Mouse (Mus musculus) neural tube, embryonic 15.5 days (tissue): ENCODE data around the gene Tspoap1. TPM values are rescaled to one million over a fixed set of nuclear protein-coding genes. Genes with fewer than 3 reads are reported as not detected.

Experiments used
- ATAC-seq: fragments of 200-750 bp; cut with Nextera tagmentation; 2 replicates; pipeline ENCODE4 v1.8.0; 2017; ENCODE audit warnings: mild to moderate bottlenecking, moderate TSS enrichment, moderate library complexity; ENCODE audit not compliant: low FRiP score
- H3K27ac ChIP-seq: fragments of 300-500 bp; sonication (generic); replicated peaks from 2 replicates; pipeline ENCODE4 v1.5.1; 2015; ENCODE audit warnings: mild to moderate bottlenecking, inconsistent platforms
- H3K27me3 ChIP-seq: fragments of 300-500 bp; sonication (generic); replicated peaks from 2 replicates; pipeline ENCODE4 v1.6.1; 2015; ENCODE audit warnings: inconsistent platforms
- H3K36me3 ChIP-seq: fragments of 300-500 bp; sonication (generic); 2 replicates; pipeline ENCODE4 v1.6.1; 2015; ENCODE audit warnings: inconsistent platforms
- H3K4me1 ChIP-seq: fragments of 300-500 bp; sonication (generic); 2 replicates; pipeline ENCODE4 v1.6.1; 2015; ENCODE audit warnings: inconsistent platforms
- H3K4me2 ChIP-seq: fragments of 300-500 bp; sonication (generic); 2 replicates; pipeline ENCODE4 v1.6.1; 2015; ENCODE audit warnings: inconsistent platforms, mild to moderate bottlenecking, moderate library complexity
- H3K4me3 ChIP-seq: fragments of 300-500 bp; sonication (generic); replicated peaks from 2 replicates; pipeline ENCODE4 v1.5.1; 2015; ENCODE audit warnings: mild to moderate bottlenecking, inconsistent platforms
- H3K9ac ChIP-seq: fragments of 300-500 bp; sonication (generic); replicated peaks from 2 replicates; pipeline ENCODE4 v1.6.1; 2015; ENCODE audit warnings: mild to moderate bottlenecking, inconsistent platforms
- H3K9me3 ChIP-seq: fragments of 300-500 bp; sonication (generic); replicated peaks from 2 replicates; pipeline ENCODE4 v1.6.1; 2016; ENCODE audit warnings: inconsistent platforms
- WGBS: fragments of 180-500 bp; shearing (Covaris S2); methylation state at CpG from one replicate; pipeline ENCODE4 v1.1.7; 2015; ENCODE audit warnings: mixed read lengths; 5-methylcytosine and 5-hydroxymethylcytosine counted together
- polyA plus RNA-seq: library from polyadenylated mRNA; unstranded; fragments of >200 nt; fragmentation: Nextera tagmentation; extraction: Ambion mirVana; gene quantifications from 2 replicates; pipeline ENCODE4 v1.2.1, GENCODE M21; 2015

Tspoap1 gene
- polyA plus RNA-seq, 1 experiment from 2014 or later = 43.8 TPM

DNA sequence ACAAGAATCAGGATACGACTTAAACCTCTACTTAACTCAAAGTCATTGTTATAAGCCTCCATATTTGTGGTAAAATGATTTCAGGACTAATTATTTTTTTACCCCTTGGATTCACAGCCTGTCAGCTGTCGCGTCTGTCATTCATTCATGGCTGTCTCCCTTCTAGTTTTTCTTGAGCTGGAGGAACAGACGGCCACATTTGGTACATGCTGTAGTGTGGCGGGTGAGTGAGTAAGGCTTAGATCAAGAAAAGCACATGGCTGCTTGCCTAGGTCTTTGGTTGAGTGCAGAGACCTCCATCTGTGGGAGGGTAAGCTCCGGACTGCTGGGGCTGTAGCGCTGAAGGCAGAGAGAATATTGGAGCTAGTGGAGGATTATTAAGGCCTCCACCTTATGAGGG, 12.6 kb upstream of the Tspoap1 start:
- Histone ChIP-seq H3K4me3 (no peak overlapping the region), H3K27me3 (no peaks in the 10 kb centered on the region), H3K9ac (no peak overlapping the region), H3K4me1 (no peaks in the 10 kb centered on the region), H3K27ac (no peak overlapping the region), H3K4me2 (no peak overlapping the region), H3K36me3 (peaks cover 27% of the 10 kb centered on the region), H3K9me3 (no peaks in the 10 kb centered on the region)
- ATAC-seq = no peak
- WGBS = 94% methylated on average over 7 of the region's 7 CpGs

DNA sequence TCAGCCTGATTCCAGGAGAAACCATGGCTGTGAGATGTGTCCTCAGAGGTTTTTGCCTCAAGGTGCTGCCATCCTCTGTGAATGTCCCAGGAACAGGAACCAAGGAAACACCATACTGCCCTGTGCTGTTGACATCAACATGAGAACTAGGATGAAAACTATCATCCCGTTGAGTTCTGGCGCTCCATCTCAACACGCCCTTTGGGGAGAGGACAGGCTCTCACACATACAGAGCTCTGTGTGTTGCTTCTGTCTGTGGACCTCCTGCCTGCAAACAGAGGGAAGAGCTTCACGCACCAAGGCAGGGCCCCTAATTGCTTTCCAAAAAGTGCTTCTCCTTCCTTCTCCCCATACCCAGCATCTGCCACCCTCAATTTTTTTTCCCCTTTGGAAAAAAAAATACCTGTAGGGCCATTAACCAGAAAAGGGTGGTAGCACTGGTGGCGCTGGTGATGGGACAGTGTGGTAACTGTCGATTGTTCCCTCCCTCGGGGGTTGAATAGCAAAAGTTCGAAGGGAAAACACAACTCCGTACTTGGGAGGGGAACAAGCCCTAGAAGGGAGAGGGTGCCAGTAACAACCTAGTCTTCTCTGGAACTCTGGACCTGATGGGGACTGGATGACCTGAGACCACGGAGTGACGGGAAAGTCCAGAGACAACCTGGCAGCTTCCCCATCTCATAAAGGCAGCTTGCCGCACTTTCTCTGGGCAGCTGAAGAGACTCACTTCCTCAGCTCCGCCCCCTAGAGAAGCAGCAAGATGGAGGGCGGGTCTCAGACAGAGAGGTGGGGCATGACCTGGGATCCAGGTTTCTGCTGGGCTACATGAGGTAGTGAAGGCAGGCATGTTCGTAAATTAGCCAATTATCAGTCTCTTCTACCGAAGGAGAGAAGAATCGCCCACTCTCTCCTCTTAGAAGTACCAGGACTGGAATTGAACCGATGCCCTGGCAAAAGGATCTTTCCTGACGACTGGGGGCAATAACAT, 11.9 kb upstream of the Tspoap1 start:
- no peak overlapping the region for H3K9ac ChIP-seq
- 39% methylated on average over 19 of the region's 19 CpGs for WGBS
- H3K4me3 ChIP-seq = no peak overlapping the region
- no peak overlapping the region for H3K27ac ChIP-seq
- no peaks in the 10 kb centered on the region for H3K9me3 ChIP-seq
- no peak for ATAC-seq
- no peak overlapping the region for H3K4me2 ChIP-seq
- H3K27me3 ChIP-seq = no peaks in the 10 kb centered on the region
- H3K36me3 ChIP-seq = peaks cover 23% of the 10 kb centered on the region
- no peaks in the 10 kb centered on the region for H3K4me1 ChIP-seq

- 59% methylated on average over 18 of the region's 18 CpGs for WGBS
- ATAC-seq = no peak
- Histone ChIP-seq H3K9me3 (no peaks in the 10 kb centered on the region), H3K4me3 (no peak overlapping the region), H3K4me1 (no peaks in the 10 kb centered on the region), H3K4me2 (no peak overlapping the region), H3K27me3 (no peaks in the 10 kb centered on the region), H3K27ac (no peak overlapping the region), H3K36me3 (peaks cover 13% of the 10 kb centered on the region), H3K9ac (no peak overlapping the region)
Observed at GRCm38 (mm10) chr11:87749192-87750042, 10.9 kb upstream of the Tspoap1 start.

DNA sequence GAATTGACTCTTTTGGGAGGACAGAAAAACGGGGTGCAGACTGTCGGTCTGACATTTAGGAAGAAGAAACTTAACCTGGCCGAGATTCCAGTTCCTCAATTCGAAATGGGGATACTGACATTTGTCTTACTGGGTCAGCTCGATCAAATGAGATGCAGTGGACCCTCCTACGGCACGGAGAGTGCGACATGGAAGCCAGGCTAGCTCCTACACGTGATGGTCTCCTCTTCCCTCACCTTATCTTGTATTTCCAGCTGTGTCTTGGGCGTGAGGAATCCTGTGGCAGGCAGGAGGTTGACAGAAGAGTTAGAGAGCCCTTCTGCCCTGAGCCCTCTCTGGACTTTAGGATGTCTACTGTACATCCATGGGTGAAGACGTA, 10.3 kb upstream of the Tspoap1 start:
- WGBS = 85% methylated on average over 11 of the region's 11 CpGs
- H3K9ac ChIP-seq = no peak overlapping the region
- H3K36me3 ChIP-seq = peaks cover 7% of the 10 kb centered on the region
- H3K27ac ChIP-seq = no peak overlapping the region
- H3K9me3 ChIP-seq = no peaks in the 10 kb centered on the region
- H3K27me3 ChIP-seq = no peaks in the 10 kb centered on the region
- no peak for ATAC-seq
- H3K4me1 ChIP-seq = no peaks in the 10 kb centered on the region
- no peak overlapping the region for H3K4me2 ChIP-seq
- H3K4me3 ChIP-seq = no peak overlapping the region

GRCm38 (mm10) chr11:87750521-87750920, 9.8 kb upstream of the Tspoap1 start:
- peaks cover 2% of the 10 kb centered on the region; the same call in 1 of the 2 replicates for H3K36me3 ChIP-seq
- H3K4me3 ChIP-seq = no peak overlapping the region
- no peak for ATAC-seq
- WGBS = 83% methylated on average over 3 of the region's 3 CpGs
- H3K9ac ChIP-seq = no peak overlapping the region
- no peak overlapping the region for H3K4me2 ChIP-seq
- no peaks in the 10 kb centered on the region for H3K9me3 ChIP-seq
- H3K4me1 ChIP-seq = no peaks in the 10 kb centered on the region
- H3K27ac ChIP-seq = no peak overlapping the region
- H3K27me3 ChIP-seq = no peaks in the 10 kb centered on the region

DNA sequence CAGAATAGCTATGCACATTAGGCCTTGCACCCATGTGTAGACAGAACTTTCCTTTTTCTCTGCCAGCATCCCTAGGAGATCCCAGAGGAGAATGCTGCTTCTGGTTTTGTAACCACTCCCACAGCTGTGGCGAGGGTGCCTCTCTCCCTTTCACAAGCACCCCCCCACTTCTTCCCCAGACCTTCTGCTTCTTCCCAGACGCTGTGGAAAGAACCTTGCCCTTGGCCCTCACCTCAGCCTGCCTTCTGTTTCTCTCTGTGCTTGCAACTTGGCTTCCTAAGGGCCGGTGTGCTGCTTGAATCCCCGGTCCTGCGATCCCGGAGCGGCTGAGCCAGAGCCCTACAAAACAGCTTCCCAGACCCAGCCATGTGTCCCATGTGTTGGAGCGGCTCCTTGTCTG, 9.3 kb upstream of the Tspoap1 start:
- no peaks in the 10 kb centered on the region for H3K4me1 ChIP-seq
- no peak for ATAC-seq
- 81% methylated on average over 8 of the region's 8 CpGs for WGBS

GRCm38 (mm10) chr11:87751491-87751966, 8.8 kb upstream of the Tspoap1 start:
- Histone ChIP-seq H3K4me3 (no peak overlapping the region), H3K27ac (no peak overlapping the region), H3K9ac (no peak overlapping the region), H3K4me1 (no peaks in the 10 kb centered on the region), H3K27me3 (no peaks in the 10 kb centered on the region), H3K36me3 (no peaks in the 10 kb centered on the region), H3K9me3 (no peaks in the 10 kb centered on the region), H3K4me2 (no peak overlapping the region)
- WGBS = 78% methylated on average over 4 of the region's 4 CpGs
- no peak for ATAC-seq

More for the DNA sequence above, 9.3 kb upstream of the Tspoap1 start:
- no peak overlapping the region for H3K9ac ChIP-seq
- no peak overlapping the region for H3K27ac ChIP-seq
- H3K9me3 ChIP-seq = no peaks in the 10 kb centered on the region
- no peaks in the 10 kb centered on the region for H3K36me3 ChIP-seq
- H3K4me2 ChIP-seq = no peak overlapping the region
- H3K27me3 ChIP-seq = no peaks in the 10 kb centered on the region
- H3K4me3 ChIP-seq = no peak overlapping the region

GRCm38 (mm10) chr11:87752307-87752706, 8.0 kb upstream of the Tspoap1 start:
- Histone ChIP-seq H3K4me2 (no peak overlapping the region), H3K4me1 (no peaks in the 10 kb centered on the region), H3K4me3 (no peak overlapping the region), H3K36me3 (no peaks in the 10 kb centered on the region), H3K9me3 (no peaks in the 10 kb centered on the region), H3K9ac (no peak overlapping the region), H3K27ac (no peak overlapping the region), H3K27me3 (no peaks in the 10 kb centered on the region)
- 81% methylated on average over 1 of the region's 1 CpGs for WGBS
- no peak for ATAC-seq

GRCm38 (mm10) chr11:87753255-87753654, 7.1 kb upstream of the Tspoap1 start:
- Histone ChIP-seq H3K27me3 (no peaks in the 10 kb centered on the region), H3K27ac (no peak overlapping the region), H3K4me2 (no peak overlapping the region), H3K4me1 (no peaks in the 10 kb centered on the region), H3K9me3 (no peaks in the 10 kb centered on the region), H3K4me3 (no peak overlapping the region), H3K9ac (no peak overlapping the region), H3K36me3 (no peaks in the 10 kb centered on the region)
- WGBS = 84% methylated on average over 8 of the region's 8 CpGs
- ATAC-seq = no peak

GRCm38 (mm10) chr11:87753891-87754501, 6.3 kb upstream of the Tspoap1 start:
- no peaks in the 10 kb centered on the region for H3K4me1 ChIP-seq
- no peaks in the 10 kb centered on the region for H3K36me3 ChIP-seq
- H3K27me3 ChIP-seq = no peaks in the 10 kb centered on the region
- ATAC-seq = no peak
- no peak overlapping the region for H3K27ac ChIP-seq
- no peak overlapping the region for H3K4me2 ChIP-seq
- H3K9ac ChIP-seq = no peak overlapping the region
- no peak overlapping the region for H3K4me3 ChIP-seq
- no peaks in the 10 kb centered on the region for H3K9me3 ChIP-seq
- 89% methylated on average over 5 of the region's 5 CpGs for WGBS

DNA sequence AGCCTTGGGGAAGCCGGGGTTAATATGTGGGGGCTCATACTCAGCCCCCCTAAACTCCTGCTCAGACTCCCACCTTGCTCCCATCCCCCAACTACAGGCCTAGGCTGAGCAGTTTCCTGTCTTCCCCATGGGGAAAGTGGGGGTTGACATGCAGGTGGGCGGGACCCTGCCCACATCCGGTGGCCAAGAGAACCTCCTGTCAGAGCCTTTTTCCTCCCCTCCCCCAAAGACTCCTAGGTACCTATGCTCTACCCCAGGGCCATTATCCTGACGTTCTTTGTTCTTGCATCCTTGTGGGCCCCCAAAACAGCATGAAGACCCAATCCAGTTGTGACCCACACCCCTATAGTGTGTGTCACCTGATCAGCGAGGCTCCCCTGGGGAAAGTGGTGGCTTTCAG, 5.7 kb upstream of the Tspoap1 start:
- H3K27ac ChIP-seq = no peak overlapping the region
- WGBS = 69% methylated on average over 5 of the region's 5 CpGs
- ATAC-seq = no peak
- H3K9ac ChIP-seq = no peak overlapping the region
- no peak overlapping the region for H3K4me2 ChIP-seq
- no peak overlapping the region for H3K4me3 ChIP-seq
- no peaks in the 10 kb centered on the region for H3K36me3 ChIP-seq
- H3K4me1 ChIP-seq = peaks cover 2% of the 10 kb centered on the region
- H3K9me3 ChIP-seq = no peaks in the 10 kb centered on the region
- no peaks in the 10 kb centered on the region for H3K27me3 ChIP-seq
